Mouse (Mus musculus): ENCODE results near the gene Il13. TPM values are rescaled to one million over a fixed set of nuclear protein-coding genes. Genes with fewer than 3 reads are reported as not detected.

The Il13 gene
- total and polyA plus RNA-seq, 3 experiments, result 2.8 to 4.8 (median 3.6) TPM

GRCm38 (mm10) chr11:53637803-53638260 is 3.3 kb upstream of the Il13 start (continued):
- no peak; the same call in 1 of the 2 replicates for TF ChIP-seq MEF2A (IDR thresholded peaks at IDR 0.05; ENCODE audit: borderline replicate concordance, low read depth, low read length)

DNA sequence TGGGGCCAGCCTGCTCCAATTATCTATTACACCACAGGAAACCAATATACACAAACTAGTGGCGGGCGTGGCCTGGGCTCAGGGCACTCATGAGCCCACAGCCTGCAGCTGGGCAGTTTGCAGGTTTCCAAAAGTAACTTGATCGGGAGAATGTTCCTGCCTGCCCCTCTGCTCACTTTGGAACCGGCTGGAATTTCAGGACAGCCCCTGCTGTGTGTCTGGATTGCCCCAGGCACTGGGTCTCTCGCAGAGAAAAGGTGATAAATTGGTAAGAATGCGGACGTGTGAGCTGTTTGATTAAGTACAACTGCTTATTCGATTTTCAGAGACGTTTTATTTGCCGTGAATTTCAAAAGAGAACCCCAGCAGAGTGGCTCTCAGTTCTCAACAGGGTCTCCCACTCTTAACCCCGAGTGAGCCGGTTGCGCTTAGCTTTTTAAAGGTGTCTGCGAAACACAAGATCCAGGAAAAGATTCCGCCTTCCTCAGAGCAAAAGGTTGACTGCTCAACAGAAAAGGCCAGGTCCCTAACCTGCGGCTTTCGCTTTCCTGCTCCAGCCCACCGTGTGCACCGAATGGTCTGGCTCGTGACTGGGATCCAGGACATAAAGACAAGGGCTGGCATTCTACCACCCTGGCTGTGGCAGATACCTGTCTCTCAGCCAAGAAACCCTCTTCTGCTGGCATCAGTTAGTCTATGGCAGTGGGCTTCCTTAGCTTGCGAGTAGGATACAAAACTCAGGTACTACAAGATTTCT is 2.7 kb upstream of the Il13 start:
- H3K36me3 ChIP-seq (replicated peaks in 1 of 2; ENCODE audit: control insufficient read depth in 1 of 2, insufficient read depth in 1 of 2, low read length in 1 of 2), result peaks cover 0 to 21% of the 10 kb centered on the region in 2 experiments
- peak overlapping the region; percentile 21 to 37 (median 25) for H3K4me3 ChIP-seq (replicated peaks in 1 of 3; ENCODE audit: low read depth in 2 of 3, low read length in 2 of 3, poor library complexity in 1 of 3)
- H3K9me3 ChIP-seq (replicated peaks; ENCODE audit: low read length), result peaks cover 1% of the 10 kb centered on the region
- no peaks in the 10 kb centered on the region for H3K79me2 ChIP-seq (replicated peaks; ENCODE audit: control insufficient read depth, extremely low read depth, insufficient read depth, poor library complexity, severe bottlenecking)
- dilution Hi-C loops (cut with MboI; ENCODE audit: extremely low pct_ligation_motif_present, extremely low pct_unique_long_range_greater_than_20kb, low sequenced_read_pairs), result no loop called here
- DNase-seq (ENCODE audit: extremely low read depth), result no peak
- peak overlapping the region; percentile 64 for H3K9ac ChIP-seq (ENCODE audit: insufficient read depth, low read depth)
- H3K27me3 ChIP-seq (replicated peaks), result no peaks in the 10 kb centered on the region
- peak overlapping the region; percentile 75 for H3K27ac ChIP-seq (ENCODE audit: insufficient read depth, low read depth)
- H3K4me1 ChIP-seq (ENCODE audit: control insufficient read depth in 1 of 2, insufficient read depth in 2 of 2), result peaks cover 39 to 79% of the 10 kb centered on the region in 2 experiments
- TF ChIP-seq IRF4 (IDR thresholded peaks at IDR 0.05; ENCODE audit: low read depth, low read length) (no peak), GABPA (IDR thresholded peaks at IDR 0.05; ENCODE audit: insufficient replicate concordance, low read depth, low read length) (no peak), PAX5 (IDR thresholded peaks at IDR 0.05; ENCODE audit: low read length) (no peak), MXI1 (IDR thresholded peaks at IDR 0.05; ENCODE audit: low read depth, low read length) (no peak), TCF12 (IDR thresholded peaks at IDR 0.05; ENCODE audit: low read depth, low read length) (no peak), MAX (IDR thresholded peaks at IDR 0.05; ENCODE audit: low read length) (peak; percentile 19; the same call in 1 of the 2 replicates), ELF1 (IDR thresholded peaks at IDR 0.05; ENCODE audit: low read depth, low read length) (no peak), CHD2 (IDR thresholded peaks at IDR 0.05; ENCODE audit: low read length) (no peak), USF1 (IDR thresholded peaks at IDR 0.05; ENCODE audit: low read depth, low read length) (no peak), UBTF (IDR thresholded peaks at IDR 0.05; ENCODE audit: low read depth, low read length) (no peak), USF2 (conservative IDR thresholded peaks at IDR 0.05; ENCODE audit: low read depth, low read length) (no peak), E2F4 (IDR thresholded peaks at IDR 0.05; ENCODE audit: insufficient replicate concordance, low read depth, low read length) (no peak), POLR2A (IDR thresholded peaks at IDR 0.05; ENCODE audit: low read depth, low read length) (no peak), TBP (conservative IDR thresholded peaks at IDR 0.05; ENCODE audit: low read depth, low read length) (0 out of 2 replicates have a peak, but pooled peaks have one; percentile 54), SMC3 (IDR thresholded peaks at IDR 0.05; ENCODE audit: low read depth, low read length) (no peak), SIN3A (IDR thresholded peaks at IDR 0.05; ENCODE audit: low read length) (no peak), EP300 (IDR thresholded peaks at IDR 0.05; ENCODE audit: low read length) (no peak), HCFC1 (IDR thresholded peaks at IDR 0.05; ENCODE audit: low read depth, low read length) (no peak), MEF2A (IDR thresholded peaks at IDR 0.05; ENCODE audit: borderline replicate concordance, low read depth, low read length) (no peak), KAT2A (IDR thresholded peaks at IDR 0.05; ENCODE audit: insufficient replicate concordance, low read length) (no peak), MAZ (IDR thresholded peaks at IDR 0.05; ENCODE audit: low read depth, low read length) (peak; percentile 12; the same call in 1 of the 2 replicates), ETS1 (conservative IDR thresholded peaks at IDR 0.05; ENCODE audit: low read depth, low read length) (no peak; the same call in 1 of the 2 replicates), ZNF384 (IDR thresholded peaks at IDR 0.05; ENCODE audit: low read depth, low read length) (no peak), JUND (conservative IDR thresholded peaks at IDR 0.05; ENCODE audit: low read depth, low read length) (no peak), NELFE (IDR thresholded peaks at IDR 0.05; ENCODE audit: low read depth, low read length) (no peak)
- H3K4me2 ChIP-seq (ENCODE audit: insufficient read depth, low read depth, poor library complexity, severe bottlenecking), result peak overlapping the region; percentile 93
- in situ Hi-C loops (cut with MboI; ENCODE audit: low pct_ligation_motif_present, low pct_unique_long_range_greater_than_20kb, low sequenced_read_pairs), result no loop called here
